Mouse (Mus musculus): ENCODE measurements around the gene Serpinb13. TPM values are rescaled to one million over a fixed set of nuclear protein-coding genes. Genes with fewer than 3 reads are reported as not detected.

The Serpinb13 gene
- polyA plus RNA-seq (2015; fragmentation: Illumina TruSeq; extraction: RNeasy Lipid Tissue Mini Kit (QIAGEN cat#74804); ENCODE audit: insufficient read depth, low replicate concordance), result not detected

GRCm38 (mm10) chr1:106980684-106981083, at the start of gene Serpinb13:
Gene Serpinb13 (plus strand): TSS chr1:106980984.

GRCm38 (mm10) chr1:106934265-106934664, 46.5 kb upstream of the Serpinb13 start, which contains the start of gene Serpinb12:
Gene Serpinb12 (plus strand): TSS chr1:106934449.

Other genes starting within 250 kb of the Serpinb13 start
- gene Kdsr, start 221.3 kb upstream of the Serpinb13 start, polyA plus RNA-seq (2015; fragmentation: Illumina TruSeq; extraction: RNeasy Lipid Tissue Mini Kit (QIAGEN cat#74804); ENCODE audit: insufficient read depth, low replicate concordance), result 10.1 TPM
- 129 TPM for gene Vps4b, start 184.3 kb upstream of the Serpinb13 start, polyA plus RNA-seq (2015; fragmentation: Illumina TruSeq; extraction: RNeasy Lipid Tissue Mini Kit (QIAGEN cat#74804); ENCODE audit: insufficient read depth, low replicate concordance)
- not detected for gene Serpinb5, start 119.8 kb upstream of the Serpinb13 start, polyA plus RNA-seq (2015; fragmentation: Illumina TruSeq; extraction: RNeasy Lipid Tissue Mini Kit (QIAGEN cat#74804); ENCODE audit: insufficient read depth, low replicate concordance)
- gene Serpinb12, start 46.5 kb upstream of the Serpinb13 start, polyA plus RNA-seq (2015; fragmentation: Illumina TruSeq; extraction: RNeasy Lipid Tissue Mini Kit (QIAGEN cat#74804); ENCODE audit: insufficient read depth, low replicate concordance), result not detected
- gene Serpinb3a, start 71.3 kb downstream of the Serpinb13 start, polyA plus RNA-seq (2015; fragmentation: Illumina TruSeq; extraction: RNeasy Lipid Tissue Mini Kit (QIAGEN cat#74804); ENCODE audit: insufficient read depth, low replicate concordance), result not detected
- not detected for gene Serpinb3d, start 102.5 kb downstream of the Serpinb13 start, polyA plus RNA-seq (2015; fragmentation: Illumina TruSeq; extraction: RNeasy Lipid Tissue Mini Kit (QIAGEN cat#74804); ENCODE audit: insufficient read depth, low replicate concordance)

Measured in spleen, adult 10 weeks (tissue).